Mouse (Mus musculus): ENCODE data around the gene Dnah11.
"Not testable (repeated sequence)": the region's sequence is repeated elsewhere in the genome, so short reads cannot be mapped to it uniquely, and the experiment has no call there.

Dnah11 gene

GRCm38 (mm10) chr12:117989018-117989828, 209.6 kb downstream of the Dnah11 start:
- intact Hi-C loops (cut with DNase I) = no loop called here

GRCm38 (mm10) chr12:117980315-117980714, 218.5 kb downstream of the Dnah11 start:
- intact Hi-C loops (cut with DNase I) = no loop called here

GRCm38 (mm10) chr12:117973712-117974111, 225.1 kb downstream of the Dnah11 start:
- intact Hi-C loops (cut with DNase I) = no loop called here

DNA sequence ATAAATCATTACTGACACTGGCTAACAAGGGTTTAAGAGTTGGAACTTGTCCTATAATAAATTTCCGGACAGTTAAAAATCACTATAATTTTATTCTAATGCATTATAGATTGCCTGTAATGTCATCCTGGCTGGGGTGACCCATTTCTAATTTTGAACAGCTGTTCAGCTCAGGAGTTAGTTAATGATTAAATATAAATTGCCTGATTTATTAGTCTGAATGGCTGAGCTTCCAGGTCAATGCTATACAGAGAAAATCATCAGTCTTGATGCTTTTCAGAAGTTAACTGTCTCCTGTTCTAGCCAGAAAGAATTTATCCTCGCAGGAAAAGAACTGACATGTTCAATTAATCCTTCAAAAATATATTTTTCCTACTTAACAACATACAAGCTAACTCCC, 236.1 kb downstream of the Dnah11 start:
- intact Hi-C loops (cut with DNase I) = no loop called here

- intact Hi-C loops (cut with DNase I) = no loop called here
Observed at GRCm38 (mm10) chr12:117959213-117959612, 239.6 kb downstream of the Dnah11 start.

DNA sequence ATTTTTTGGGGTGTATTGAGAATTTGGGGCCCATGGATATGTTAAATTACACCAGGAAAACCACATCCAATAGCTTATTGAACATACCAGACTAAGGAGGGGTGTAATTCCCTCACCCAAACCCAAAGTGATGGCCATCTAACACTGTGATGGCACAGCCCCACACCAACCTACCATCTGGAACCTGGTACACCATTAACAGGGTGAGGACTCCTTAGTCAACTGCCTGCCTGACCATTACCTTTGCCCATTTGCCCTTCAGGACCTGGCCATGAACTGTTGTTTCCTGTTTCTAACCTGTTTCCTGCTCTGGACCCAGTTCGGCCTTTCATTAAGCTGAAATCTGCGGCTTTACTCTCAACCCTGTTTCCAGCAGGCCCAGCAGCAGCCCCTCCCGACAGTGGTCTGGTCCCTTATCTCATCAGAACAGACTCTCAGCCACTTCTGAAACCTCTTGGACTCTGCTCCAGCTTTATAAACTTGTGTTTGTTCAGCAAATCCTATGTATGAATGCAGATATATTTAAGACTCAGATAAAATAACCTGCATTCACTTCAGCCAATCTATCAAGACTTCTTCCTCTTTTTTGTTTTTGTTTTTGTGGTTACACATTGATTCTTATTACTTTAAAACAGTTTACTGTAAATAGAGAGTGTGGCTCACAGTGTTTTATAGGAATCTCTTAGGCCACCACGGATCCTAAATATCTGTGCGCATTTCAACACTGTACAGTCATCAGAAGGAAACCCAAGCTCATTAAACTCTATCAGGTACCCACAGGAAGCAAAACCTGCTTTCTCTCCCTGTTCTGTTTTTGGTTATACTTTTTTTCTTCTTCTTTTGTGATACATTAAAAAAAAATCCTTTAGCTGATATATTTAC, 251.8 kb downstream of the Dnah11 start:
- intact Hi-C loops (cut with DNase I) = no loop called here

GRCm38 (mm10) chr12:117941947-117942346, 256.9 kb downstream of the Dnah11 start:
- intact Hi-C loops (cut with DNase I) = no loop called here

DNA sequence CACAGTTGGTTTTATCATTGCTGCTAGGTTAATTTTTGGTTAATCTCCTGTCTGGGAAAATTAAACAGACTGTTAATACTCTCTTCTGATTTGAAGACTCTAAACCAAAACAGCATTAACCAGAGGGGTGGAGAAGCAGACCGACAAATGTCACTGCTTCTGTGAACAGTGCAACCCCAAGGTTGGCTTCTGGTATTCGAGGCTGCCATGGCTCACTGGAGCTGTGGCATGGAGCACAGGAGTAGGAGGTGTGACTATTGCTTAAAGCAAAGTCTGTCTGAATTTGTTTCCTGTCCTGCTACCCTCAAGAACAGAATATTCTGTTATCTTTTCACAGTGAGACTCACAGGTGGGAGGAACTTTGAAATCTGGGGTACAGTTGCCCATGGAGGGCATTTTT, 260.6 kb downstream of the Dnah11 start:
- intact Hi-C loops (cut with DNase I) = no loop called here

- intact Hi-C loops (cut with DNase I) = no loop called here
Observed at GRCm38 (mm10) chr12:117932026-117932425, 266.8 kb downstream of the Dnah11 start.

DNA sequence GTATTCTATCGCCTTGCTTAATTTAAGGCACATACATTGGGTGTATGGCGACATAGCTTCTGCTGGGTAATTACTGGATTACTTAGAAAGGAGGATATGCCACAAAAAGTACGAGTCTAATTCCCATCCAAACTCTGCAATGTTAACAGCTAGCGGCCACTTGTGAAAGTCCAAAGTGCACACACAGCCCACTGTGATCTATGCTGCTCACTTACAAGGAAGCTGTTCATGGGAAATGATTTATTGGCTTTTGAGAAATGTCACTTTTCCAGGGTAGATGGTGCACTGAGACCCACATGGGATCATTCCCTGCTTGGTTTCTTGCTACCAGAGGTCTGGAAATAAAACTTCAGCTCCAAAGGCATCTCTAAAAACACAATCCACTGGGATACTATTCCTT, 269.1 kb downstream of the Dnah11 start:
- intact Hi-C loops (cut with DNase I) = no loop called here

GRCm38 (mm10) chr12:117915826-117916588, 282.8 kb downstream of the Dnah11 start:
- intact Hi-C loops (cut with DNase I) = no loop called here

GRCm38 (mm10) chr12:117914613-117915245, 284.1 kb downstream of the Dnah11 start:
- intact Hi-C loops (cut with DNase I) = no loop called here

DNA sequence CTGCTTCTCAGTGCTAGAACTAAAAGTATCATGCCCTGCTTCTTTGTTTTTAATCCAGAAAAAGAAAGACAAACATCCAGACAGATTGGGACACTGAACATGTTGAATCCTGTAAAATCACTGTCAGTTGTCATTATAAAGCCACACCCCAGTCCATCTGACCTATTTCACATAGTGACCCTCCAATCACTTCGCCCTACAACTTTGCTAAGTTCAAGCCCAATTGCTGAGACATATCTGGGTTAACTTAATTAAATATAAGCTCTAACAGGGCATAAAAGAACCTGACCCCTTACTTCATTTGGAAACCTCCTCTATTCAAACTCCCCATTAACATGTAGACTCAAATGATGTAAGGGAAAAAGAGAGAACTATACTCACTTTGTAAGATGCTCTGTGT, 287.4 kb downstream of the Dnah11 start:
- intact Hi-C loops (cut with DNase I) = no loop called here

DNA sequence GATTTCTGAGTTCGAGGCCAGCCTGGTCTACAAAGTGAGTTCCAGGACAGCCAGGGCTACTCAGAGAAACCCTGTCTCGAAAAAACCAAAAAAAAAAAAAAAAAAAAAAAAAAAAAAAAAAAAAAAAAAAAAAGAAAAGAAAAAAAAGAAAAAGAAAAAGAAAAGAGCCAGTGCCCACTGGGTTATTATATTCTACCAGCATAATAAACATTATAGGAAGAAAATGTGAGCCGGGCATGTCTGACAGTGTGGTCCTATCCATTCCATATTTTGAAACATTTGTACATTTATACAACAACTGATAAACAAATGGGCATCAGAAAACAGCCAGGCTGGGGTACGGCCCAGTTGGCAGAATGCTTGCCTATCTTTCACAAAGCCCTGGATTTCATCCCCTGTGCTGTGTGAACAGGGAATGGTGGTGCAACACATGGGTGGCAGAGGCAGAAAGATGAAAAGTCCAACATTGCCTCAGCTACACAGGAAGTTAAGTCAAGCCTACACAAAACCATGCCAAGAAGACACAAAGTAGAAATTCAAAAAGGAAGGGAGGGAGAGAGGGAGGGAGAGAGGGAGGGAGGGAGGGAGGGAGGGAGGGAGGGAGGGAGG, 293.5 kb downstream of the Dnah11 start:
- intact Hi-C loops (cut with DNase I) = not testable (repeated sequence)

GRCm38 (mm10) chr12:117903671-117904070, 295.2 kb downstream of the Dnah11 start:
- intact Hi-C loops (cut with DNase I) = no loop called here

DNA sequence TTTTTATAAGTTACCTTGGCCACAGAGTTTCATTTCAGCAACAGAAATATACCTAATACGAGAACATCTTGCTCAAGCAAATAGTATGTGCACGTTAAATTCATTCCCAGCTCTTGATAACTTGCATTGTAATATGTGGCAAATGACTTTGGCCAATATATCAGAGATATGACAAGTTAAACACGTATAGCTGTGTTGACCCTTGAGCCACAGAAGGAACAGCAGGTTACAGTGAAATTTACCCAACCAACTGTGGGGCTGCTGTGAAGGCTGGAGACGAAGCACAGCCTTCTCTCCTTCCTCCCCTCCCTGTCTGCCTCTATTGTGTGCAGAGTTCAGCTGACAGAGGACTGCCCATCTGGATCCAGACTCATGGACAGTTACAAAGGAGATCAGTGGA, 297.5 kb downstream of the Dnah11 start:
- intact Hi-C loops (cut with DNase I) = not testable (repeated sequence)

GRCm38 (mm10) chr12:117900798-117901197, 298.0 kb downstream of the Dnah11 start:
- intact Hi-C loops (cut with DNase I) = not testable (repeated sequence)

GRCm38 (mm10) chr12:117887422-117887821, 311.4 kb downstream of the Dnah11 start:
- intact Hi-C loops (cut with DNase I) = no loop called here

- intact Hi-C loops (cut with DNase I) = no loop called here
Observed at GRCm38 (mm10) chr12:117884627-117885026, 314.2 kb downstream of the Dnah11 start.

- intact Hi-C loops (cut with DNase I) = no loop called here
Observed at GRCm38 (mm10) chr12:117878341-117878740, 320.5 kb downstream of the Dnah11 start.

- intact Hi-C loops (cut with DNase I) = no loop called here
Observed at GRCm38 (mm10) chr12:117872265-117872664, 326.6 kb downstream of the Dnah11 start.
